Mouse (Mus musculus) lung, adult 2 months (tissue): Measurements from ENCODE around the gene Gpc6. TPM values are rescaled to one million over a fixed set of nuclear protein-coding genes. Genes with fewer than 3 reads are reported as not detected.

Experiments
- DNase-seq: peaks from one replicate; pipeline ENCODE4 v3.0.0; 2022
- H3K4me1 ChIP-seq: fragments of 200-500 bp; 2 replicates; pipeline ENCODE4 v1.6.1; 2011; ENCODE audit warnings: low read length; ENCODE audit not compliant: control insufficient read depth, insufficient read depth
- H3K4me3 ChIP-seq: fragments of 200-500 bp; replicated peaks from 2 replicates; pipeline ENCODE3; 2011; ENCODE audit warnings: low read depth, mild to moderate bottlenecking, control low read depth, low read length; ENCODE audit errors: extremely low read depth
- CTCF ChIP-seq: fragments of 200-500 bp; IDR thresholded peaks from 2 replicates; pipeline ENCODE4 v1.5.1; 2011; ENCODE audit warnings: mild to moderate bottlenecking, low read length, control low read depth; ENCODE audit not compliant: insufficient read depth
- POLR2A ChIP-seq: fragments of 200-500 bp; IDR thresholded peaks from 2 replicates; pipeline ENCODE4 v1.6.1; 2011; ENCODE audit warnings: low read depth, mild to moderate bottlenecking, control low read depth, low read length, borderline replicate concordance; ENCODE audit errors: extremely low read depth
- WGBS: fragments of 180-500 bp; shearing (Covaris S2); methylation state at CpG from one replicate; pipeline ENCODE4 v1.1.7; 2018; 5-methylcytosine and 5-hydroxymethylcytosine counted together
- polyA plus RNA-seq: library from polyadenylated mRNA; depleted of rRNA; stranded (reverse); fragments of >200 nt; gene quantifications from 2 replicates; pipeline ENCODE4 v1.2.3, GENCODE M21; 2012

Gpc6 gene
- polyA plus RNA-seq, 1 experiment = 2.4 TPM

DNA sequence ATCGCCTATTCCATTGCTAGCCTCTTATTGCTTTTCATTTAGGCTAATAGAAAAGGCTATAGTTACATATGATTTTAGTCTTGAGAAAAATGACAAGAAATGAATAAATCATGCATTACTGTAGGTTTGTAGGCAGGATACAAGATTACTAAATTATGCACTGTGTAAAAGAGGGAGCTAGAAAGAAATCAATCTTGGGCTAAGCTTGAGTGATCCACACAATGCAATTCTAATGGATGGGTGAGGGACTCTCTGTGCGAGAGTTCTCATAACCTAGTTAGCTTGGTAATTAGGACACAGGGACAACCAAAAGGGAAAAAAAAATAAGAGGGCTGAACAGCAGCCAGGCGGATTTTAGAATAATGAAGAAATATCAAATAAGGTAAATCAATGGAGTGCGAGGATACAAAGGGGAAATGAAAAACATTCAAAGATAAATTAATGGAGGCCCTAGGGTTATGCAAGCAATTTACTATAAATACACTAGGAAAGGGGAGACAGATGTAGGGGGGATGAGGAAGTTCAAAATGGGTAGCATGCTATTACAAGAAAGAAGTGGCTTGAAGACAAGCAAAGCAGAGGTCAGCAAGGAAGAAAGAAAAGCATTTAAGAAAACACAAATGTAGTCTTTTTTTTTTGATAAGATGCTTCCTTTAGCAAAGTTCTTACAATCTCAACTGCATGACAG, 835.9 kb downstream of the Gpc6 start:
- TF ChIP-seq POLR2A (no peak), CTCF (no peak)
- Histone ChIP-seq H3K4me1 (no peaks in the 10 kb centered on the region), H3K4me3 (no peak overlapping the region)
- WGBS = 67% methylated on average over 4 of the region's 4 CpGs
- DNase-seq = no peak

DNA sequence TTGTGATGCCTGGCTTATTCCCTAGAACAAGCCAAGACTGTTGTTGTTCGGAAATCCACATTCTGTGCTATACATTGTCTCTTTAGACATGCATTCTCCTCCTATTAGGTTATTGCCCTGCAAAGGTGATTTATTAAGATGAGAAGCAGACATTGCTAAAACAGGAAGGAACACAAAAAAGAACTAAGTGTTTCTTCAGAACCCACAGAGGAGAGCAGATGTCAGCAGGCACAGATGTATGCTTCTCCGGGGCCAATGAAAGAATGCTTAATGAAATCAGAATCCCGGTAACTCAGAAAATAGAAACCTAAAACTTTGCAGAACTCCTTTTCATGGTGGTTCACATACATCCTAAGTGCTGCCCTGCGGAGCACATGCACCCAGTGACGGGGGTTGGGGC, 837.8 kb downstream of the Gpc6 start:
- TF ChIP-seq POLR2A = no peak
- no peak for TF ChIP-seq CTCF
- WGBS = 80% methylated on average over 5 of the region's 5 CpGs
- H3K4me1 ChIP-seq = no peaks in the 10 kb centered on the region
- DNase-seq = no peak
- no peak overlapping the region for H3K4me3 ChIP-seq

DNA sequence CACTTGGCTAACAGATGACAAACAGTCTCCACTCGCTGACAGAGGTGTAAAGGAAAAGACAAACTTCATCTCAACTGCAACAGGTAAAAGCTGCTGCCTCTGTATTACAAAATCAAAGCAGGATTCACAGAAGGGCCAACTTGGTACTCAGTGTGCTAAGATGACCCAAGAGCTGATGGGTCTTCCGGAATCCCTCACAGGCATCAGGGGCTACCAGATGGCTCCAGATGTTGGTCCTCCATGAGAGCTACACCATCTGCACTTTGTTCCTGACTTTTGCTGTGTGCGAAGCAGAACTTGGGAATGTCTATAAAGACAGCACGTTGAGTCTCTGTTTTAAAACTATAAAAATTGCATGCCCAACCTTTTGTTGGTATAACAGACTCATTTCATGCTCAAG, 842.7 kb downstream of the Gpc6 start:
- DNase-seq = no peak
- H3K4me3 ChIP-seq = no peak overlapping the region
- WGBS = 68% methylated on average over 4 of the region's 4 CpGs
- TF ChIP-seq CTCF (no peak), POLR2A (no peak)
- H3K4me1 ChIP-seq = no peaks in the 10 kb centered on the region

DNA sequence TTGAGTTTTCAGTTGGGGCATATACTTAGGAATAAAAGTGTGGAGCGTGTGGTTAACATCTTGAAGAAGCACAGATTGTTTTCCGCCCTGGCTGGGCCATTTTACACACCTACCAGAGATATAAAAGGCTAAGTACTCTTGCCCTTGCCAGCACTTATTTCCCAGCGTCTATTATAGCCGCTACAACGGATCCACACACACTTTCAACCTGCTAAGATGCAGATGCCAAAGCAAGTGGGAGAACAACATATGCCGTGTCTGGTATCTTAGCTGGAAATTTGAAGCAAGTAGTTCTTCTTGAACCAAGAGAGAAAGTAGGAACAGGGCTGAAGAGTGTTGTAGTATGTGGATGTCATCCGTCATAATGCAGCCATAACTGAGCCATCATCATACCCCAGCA, 843.6 kb downstream of the Gpc6 start:
- H3K4me3 ChIP-seq = no peak overlapping the region
- TF ChIP-seq POLR2A = no peak
- no peak for TF ChIP-seq CTCF
- H3K4me1 ChIP-seq = no peaks in the 10 kb centered on the region
- 90% methylated on average over 7 of the region's 7 CpGs for WGBS
- no peak for DNase-seq

DNA sequence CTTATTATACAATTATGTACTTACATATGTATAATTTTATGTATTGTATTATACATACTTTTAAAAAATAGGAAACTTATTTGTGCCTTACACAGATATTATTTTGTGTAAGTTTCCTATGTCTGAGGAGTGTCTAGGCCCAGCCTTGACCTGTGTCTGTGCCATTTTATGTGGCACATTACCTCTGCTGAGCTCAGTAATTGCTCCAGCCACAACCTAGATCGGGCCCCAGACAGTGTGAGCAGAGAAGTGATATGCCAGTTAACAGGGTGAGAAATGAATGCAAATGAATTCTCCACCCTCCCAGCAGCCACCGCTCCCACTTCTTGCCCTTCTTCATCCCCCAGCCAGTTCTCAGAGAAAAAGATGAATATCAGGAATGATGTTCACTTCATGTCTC, 848.3 kb downstream of the Gpc6 start:
- DNase-seq = no peak
- no peaks in the 10 kb centered on the region for H3K4me1 ChIP-seq
- no peak for TF ChIP-seq POLR2A
- no peak for TF ChIP-seq CTCF
- 94% methylated on average over 2 of the region's 2 CpGs for WGBS
- no peak overlapping the region for H3K4me3 ChIP-seq

DNA sequence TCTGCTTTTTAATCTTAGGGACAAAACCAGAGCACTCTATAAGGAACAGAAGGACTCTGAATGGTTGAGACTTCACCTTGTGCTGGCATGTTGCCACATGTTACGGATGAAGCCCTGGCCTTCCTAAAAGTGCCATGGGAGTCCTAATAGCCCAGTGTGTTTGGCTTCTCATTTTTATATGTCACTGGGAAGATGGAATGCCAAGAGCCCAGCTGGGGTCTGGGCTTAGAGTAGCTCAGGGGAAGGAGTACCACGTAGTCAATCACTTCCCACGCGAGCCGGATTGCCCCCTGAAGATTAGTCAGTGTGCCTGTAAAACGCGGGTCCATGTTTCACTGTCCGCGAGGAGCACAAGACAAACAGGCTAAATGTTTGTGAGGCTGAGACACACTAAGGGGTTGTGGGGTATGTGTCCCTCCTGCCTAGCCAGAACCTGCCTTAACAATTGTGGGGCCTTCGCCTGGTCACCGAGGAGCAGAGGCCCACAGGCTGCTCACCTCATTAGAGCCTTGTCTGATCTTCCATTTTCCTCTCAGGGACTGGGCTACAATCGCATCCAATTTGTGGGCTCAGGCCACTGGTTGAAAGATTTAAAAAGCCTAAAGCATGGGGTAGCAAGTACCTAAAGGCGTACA, 852.9 kb downstream of the Gpc6 start:
- H3K4me3 ChIP-seq = no peak overlapping the region
- no peaks in the 10 kb centered on the region for H3K4me1 ChIP-seq
- no peak for DNase-seq
- TF ChIP-seq CTCF = no peak
- TF ChIP-seq POLR2A = no peak
- WGBS = 89% methylated on average over 13 of the region's 13 CpGs

DNA sequence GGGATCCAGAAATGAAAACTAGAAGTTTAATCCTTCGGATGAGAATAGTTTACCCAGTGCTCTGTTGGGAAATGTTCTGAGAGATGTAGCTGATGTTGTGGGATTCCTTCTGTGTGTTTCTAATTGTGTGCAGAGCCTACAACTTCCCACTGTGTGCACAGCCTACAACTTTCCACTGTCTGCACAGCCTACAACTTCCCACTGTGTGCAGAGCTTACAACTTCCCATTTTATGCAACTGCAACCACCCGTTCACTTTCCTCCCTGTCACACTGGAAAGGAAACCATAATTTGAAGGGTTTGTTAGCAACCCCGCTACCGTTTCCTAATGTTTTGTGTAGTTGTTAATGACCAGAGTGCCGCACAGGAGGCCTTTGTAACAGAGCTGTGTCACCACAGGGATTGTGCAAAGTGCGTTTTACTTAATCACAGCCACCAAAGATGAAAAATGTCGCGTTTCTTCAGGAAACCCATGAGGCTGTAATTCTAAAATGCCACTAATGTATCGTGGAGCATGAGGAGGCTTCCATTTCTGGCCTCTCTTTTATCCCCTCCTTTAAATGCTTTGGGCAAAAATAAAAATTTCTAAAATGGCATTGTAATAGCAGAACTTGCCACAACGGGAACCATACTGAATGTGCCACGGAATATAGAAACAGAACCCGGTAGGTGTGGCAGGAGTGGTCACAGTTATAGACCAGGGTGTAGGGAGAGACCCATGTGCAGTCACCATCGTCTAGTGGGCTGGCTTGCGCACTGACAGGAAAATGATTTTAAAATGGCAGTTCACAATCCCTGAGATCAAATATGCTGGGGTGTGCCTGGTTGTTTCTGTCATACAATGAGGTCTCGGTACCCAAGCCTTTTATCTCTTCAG, 853.7 kb downstream of the Gpc6 start:
- 77% methylated on average over 15 of the region's 15 CpGs for WGBS
- TF ChIP-seq CTCF = no peak
- no peak for TF ChIP-seq POLR2A
- no peaks in the 10 kb centered on the region for H3K4me1 ChIP-seq
- DNase-seq = no peak
- no peak overlapping the region for H3K4me3 ChIP-seq

DNA sequence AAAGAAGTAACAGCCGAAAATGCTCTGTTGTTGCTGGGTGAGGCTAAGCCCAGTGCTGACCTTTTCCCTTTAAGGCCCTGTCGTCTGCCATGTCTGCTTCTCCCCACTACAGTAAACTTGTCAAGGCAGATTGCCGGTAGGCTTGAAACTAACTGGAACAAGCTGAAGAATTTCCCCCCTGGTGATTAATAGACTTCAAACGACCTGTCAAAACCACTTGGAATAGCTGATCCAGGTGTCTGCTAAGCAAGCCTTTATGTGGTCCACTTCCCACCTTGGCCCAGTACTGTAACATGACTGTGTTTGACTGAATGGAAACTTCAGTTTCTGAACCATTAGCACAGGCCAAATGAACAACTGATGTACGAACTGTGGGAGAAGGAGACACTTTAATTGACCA, 856.6 kb downstream of the Gpc6 start:
- TF ChIP-seq CTCF (no peak), POLR2A (no peak)
- Histone ChIP-seq H3K4me3 (no peak overlapping the region), H3K4me1 (no peaks in the 10 kb centered on the region)
- no peak for DNase-seq
- WGBS = 67% methylated on average over 5 of the region's 5 CpGs

DNA sequence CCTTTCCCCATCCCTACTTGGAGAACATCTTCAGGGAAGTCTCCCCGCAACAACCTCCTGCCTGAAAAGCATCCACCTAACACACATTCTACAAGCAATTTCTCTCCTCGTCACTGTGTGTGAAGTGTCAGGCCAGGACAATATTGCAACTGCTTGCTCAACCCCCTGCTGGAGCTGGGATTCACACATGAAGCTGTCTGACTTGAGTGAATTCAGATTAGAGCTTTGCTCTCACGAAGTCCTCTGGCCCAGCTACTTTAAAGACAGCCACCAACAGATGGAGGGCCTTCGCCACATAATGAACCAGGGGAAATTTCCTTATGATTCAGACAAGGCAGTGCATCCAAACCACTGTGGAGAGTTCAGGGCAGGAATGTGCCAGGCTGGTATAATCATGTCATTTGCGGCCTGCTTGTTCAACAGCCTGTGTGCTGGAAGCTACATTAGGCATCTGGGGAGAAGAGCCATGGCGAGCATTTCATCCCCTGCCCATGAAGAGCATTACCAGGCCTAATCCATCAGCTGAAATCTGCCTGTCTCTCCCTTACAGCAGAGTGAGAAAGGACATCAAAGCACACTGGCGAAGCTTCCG, 858.7 kb downstream of the Gpc6 start:
- H3K4me3 ChIP-seq = no peak overlapping the region
- DNase-seq = no peak
- WGBS = 89% methylated on average over 8 of the region's 8 CpGs
- no peaks in the 10 kb centered on the region for H3K4me1 ChIP-seq
- TF ChIP-seq POLR2A = no peak
- no peak for TF ChIP-seq CTCF

DNA sequence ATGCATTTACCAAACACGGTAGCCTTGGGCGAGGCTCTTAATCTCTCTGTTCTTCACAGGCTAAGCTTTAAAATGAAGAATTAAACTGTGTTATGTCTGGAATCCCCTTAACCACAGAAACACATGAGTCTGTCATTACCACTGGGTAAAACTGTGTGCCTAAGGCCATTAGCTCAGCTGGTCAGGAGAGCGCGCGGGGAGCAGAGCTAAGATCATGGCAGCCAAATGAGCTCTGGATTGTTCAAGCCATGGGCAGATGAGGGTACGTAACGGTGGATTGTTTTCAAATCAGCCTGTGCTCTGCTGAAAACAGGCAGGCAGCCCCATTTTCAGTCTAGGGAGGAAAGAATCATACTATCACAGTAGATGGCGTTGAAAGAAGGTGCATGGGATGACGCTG, 859.8 kb downstream of the Gpc6 start:
- DNase-seq = no peak
- WGBS = 94% methylated on average over 9 of the region's 9 CpGs
- Histone ChIP-seq H3K4me3 (no peak overlapping the region), H3K4me1 (no peaks in the 10 kb centered on the region)
- TF ChIP-seq POLR2A (no peak), CTCF (no peak)
